Mouse (Mus musculus) heart, adult 2 months (tissue): ENCODE data around the gene Ucma.

Experiments
- CTCF ChIP-seq: fragments of 200-600 bp; IDR thresholded peaks from 2 replicates; pipeline ENCODE4 v1.8.1; 2022; ENCODE audit warnings: antibody characterized with exemption, mild to moderate bottlenecking, moderate library complexity
- EP300 ChIP-seq: fragments of 200-500 bp; IDR thresholded peaks from 2 replicates; pipeline ENCODE4 v1.6.1; 2011; ENCODE audit warnings: low read depth, low read length, control low read depth; ENCODE audit not compliant: insufficient read depth
- POLR2A ChIP-seq: fragments of 200-500 bp; IDR thresholded peaks from 2 replicates; pipeline ENCODE4 v1.6.1; 2011; ENCODE audit warnings: mild to moderate bottlenecking, low read depth, low read length, control low read depth; ENCODE audit not compliant: insufficient read depth

GRCm38 (mm10) chr2:4986798-4987197 is 10.9 kb downstream of the Ucma start:
- no peak for TF ChIP-seq EP300
- TF ChIP-seq POLR2A: no peak
- TF ChIP-seq CTCF: no peak
